Mouse (Mus musculus) R1 (cell line): ENCODE measurements around the gene Sugp2.
"Not testable (repeated sequence)": the region's sequence is repeated elsewhere in the genome, so short reads cannot be mapped to it uniquely, and the experiment has no call there.

Experiments
- DNase-seq: peaks from one replicate; pipeline ENCODE4 v3.0.0-alpha.2; 2018; ENCODE audit warnings: low read depth, low spot score

The Sugp2 gene

GRCm38 (mm10) chr8:70234080-70234780 is at the start of gene Sugp2, which contains the start of gene Armc6:
TSS of gene Sugp2 (plus strand) at chr8:70234226.
TSS of gene Armc6 (minus strand) at chr8:70234466.
- peak; percentile 97 for DNase-seq

GRCm38 (mm10) chr8:70188707-70189106 is 45.3 kb upstream of the Sugp2 start:
- no peak for DNase-seq

- no peak for DNase-seq
Observed at GRCm38 (mm10) chr8:70193238-70193637, 40.8 kb upstream of the Sugp2 start.

- DNase-seq = no peak
Observed at GRCm38 (mm10) chr8:70194191-70194590, 39.8 kb upstream of the Sugp2 start.

- DNase-seq = no peak
Observed at GRCm38 (mm10) chr8:70195762-70196161, 38.3 kb upstream of the Sugp2 start.

- no peak for DNase-seq
Observed at GRCm38 (mm10) chr8:70197603-70198002, 36.4 kb upstream of the Sugp2 start.

GRCm38 (mm10) chr8:70200098-70200681 is 33.8 kb upstream of the Sugp2 start:
- no peak for DNase-seq

GRCm38 (mm10) chr8:70201417-70201816 is 32.6 kb upstream of the Sugp2 start:
- no peak for DNase-seq

GRCm38 (mm10) chr8:70203072-70203471 is 31.0 kb upstream of the Sugp2 start:
- no peak for DNase-seq

GRCm38 (mm10) chr8:70204757-70205156 is 29.3 kb upstream of the Sugp2 start:
- no peak for DNase-seq

GRCm38 (mm10) chr8:70208130-70208529 is 25.9 kb upstream of the Sugp2 start:
- no peak for DNase-seq

- peak; percentile 67 for DNase-seq
Observed at GRCm38 (mm10) chr8:70210538-70210937, 23.5 kb upstream of the Sugp2 start.

- DNase-seq = no peak
Observed at GRCm38 (mm10) chr8:70211275-70211674, 22.8 kb upstream of the Sugp2 start.

- DNase-seq = no peak
Observed at GRCm38 (mm10) chr8:70211726-70212111, 22.3 kb upstream of the Sugp2 start.

GRCm38 (mm10) chr8:70212112-70213055 is 21.6 kb upstream of the Sugp2 start, which contains the start of gene Slc25a42:
TSS of gene Slc25a42 (minus strand) at chr8:70212305.
- DNase-seq = peak; percentile 100

GRCm38 (mm10) chr8:70214411-70214810 is 19.6 kb upstream of the Sugp2 start:
- no peak for DNase-seq

- no peak for DNase-seq
Observed at GRCm38 (mm10) chr8:70215092-70215491, 18.9 kb upstream of the Sugp2 start.

GRCm38 (mm10) chr8:70216161-70216560 is 17.9 kb upstream of the Sugp2 start:
- DNase-seq = not testable (repeated sequence)

GRCm38 (mm10) chr8:70216566-70216965 is 17.5 kb upstream of the Sugp2 start:
- no peak for DNase-seq

GRCm38 (mm10) chr8:70217441-70217840 is 16.6 kb upstream of the Sugp2 start:
- DNase-seq = no peak

- no peak for DNase-seq
Observed at GRCm38 (mm10) chr8:70219107-70219684, 14.8 kb upstream of the Sugp2 start.
